Mouse (Mus musculus) testis, adult 2 months (tissue): ENCODE results near the gene Btg2.

Source experiments
- CTCF ChIP-seq: fragments of 200-500 bp; IDR thresholded peaks from 2 replicates; pipeline ENCODE4 v1.5.1; 2012; ENCODE audit warnings: low read depth, mild to moderate bottlenecking, inconsistent platforms, low read length, moderate library complexity; ENCODE audit not compliant: control insufficient read depth, insufficient read depth, insufficient replicate concordance
- POLR2A ChIP-seq: fragments of 200-500 bp; IDR thresholded peaks from 2 replicates; pipeline ENCODE4 v1.6.1; 2012; ENCODE audit warnings: low read depth, mild to moderate bottlenecking, inconsistent platforms, low read length, moderate library complexity; ENCODE audit not compliant: control insufficient read depth

- TF ChIP-seq POLR2A (no peak), CTCF (no peak)
Measured at GRCm38 (mm10) chr1:134080881-134081450, 2.0 kb upstream of the Btg2 start.
